Mouse (Mus musculus) left cerebral cortex, adult 6 months (tissue): ENCODE measurements around the gene Gm5751. TPM values are rescaled to one million over a fixed set of nuclear protein-coding genes. Genes with fewer than 3 reads are reported as not detected.

ENCODE experiments used
- long read RNA-seq, 2 experiments: library from polyadenylated mRNA; unstranded; transcript quantifications; one replicate each; pipeline ENCODE4 v2.0.0; 2019 to 2020
- polyA plus RNA-seq: library from polyadenylated mRNA; unstranded; fragments of <200 nt; fragmentation: Nextera tagmentation; gene quantifications from 2 replicates; pipeline ENCODE4 v1.2.3, GENCODE M21; 2021

The Gm5751 gene
- not detected in 2 replicates for polyA plus RNA-seq
- long read RNA-seq, experiment 1: 0 reads
- long read RNA-seq, experiment 2: 0 reads

GRCm38 (mm10) chrX:8873953-8874352 is at the start of gene Gm5751:
Gene Gm5751, plus strand, starts transcription at chrX:8874253.

GRCm38 (mm10) chrX:8843694-8844093 is 30.4 kb upstream of the Gm5751 start, which contains the start of gene Gm6592:
Gene Gm6592, plus strand, starts transcription at chrX:8843994.

GRCm38 (mm10) chrX:8892343-8893155 is 18.5 kb downstream of the Gm5751 start, which contains the start of gene B630019K06Rik:
Gene B630019K06Rik, plus strand, starts transcription at chrX:8892382.

Other genes starting within 250 kb of the Gm5751 start
- not detected in 2 replicates for gene Ssxb8, start 183.4 kb upstream of the Gm5751 start, polyA plus RNA-seq
- gene Ssx9, start 125.8 kb upstream of the Gm5751 start, polyA plus RNA-seq: not detected in 2 replicates
- gene Ssxb5, start 70.6 kb upstream of the Gm5751 start, polyA plus RNA-seq: not detected in 2 replicates
- gene Gm6592, start 30.3 kb upstream of the Gm5751 start, polyA plus RNA-seq: not detected in 2 replicates
- 4.2 and 17.6 TPM in 2 replicates for gene B630019K06Rik, start 18.1 kb downstream of the Gm5751 start, polyA plus RNA-seq
- not detected in 2 replicates for gene Fthl17b, start 88.7 kb downstream of the Gm5751 start, polyA plus RNA-seq
- gene Fthl17c, start 102.3 kb downstream of the Gm5751 start, polyA plus RNA-seq: not detected in 2 replicates
- not detected in 2 replicates for gene Fthl17d, start 112.5 kb downstream of the Gm5751 start, polyA plus RNA-seq
- gene Fthl17e, start 159.2 kb downstream of the Gm5751 start, polyA plus RNA-seq: not detected in 2 replicates
- gene Fthl17f, start 188.8 kb downstream of the Gm5751 start, polyA plus RNA-seq: not detected in 2 replicates
- not detected in 2 replicates for gene 4930402K13Rik, start 230.3 kb downstream of the Gm5751 start, polyA plus RNA-seq